Mouse (Mus musculus): ENCODE data around the gene Prickle2. TPM values are rescaled to one million over a fixed set of nuclear protein-coding genes. Genes with fewer than 3 reads are reported as not detected.

Gene Prickle2
- 1.3 and 1.7 TPM in 2 replicates for polyA plus RNA-seq (2014; fragmentation: Nextera tagmentation; extraction: Ambion mirVana)

GRCm38 (mm10) chr6:92706145-92706466 lies at the start of gene Prickle2:
Gene Prickle2, minus strand, starts transcription at chr6:92706155.
- Histone ChIP-seq H3K4me1 (replicated peaks; ENCODE audit: control insufficient read depth, insufficient read depth, low read length) (no peaks in the 10 kb centered on the region; the same call in 1 of the 2 replicates), H3K4me2 (peak within 1 kb of the TSS; percentile 92), H3K9ac (ENCODE audit: low read depth, low read length) (0 out of 2 replicates have a peak within 1 kb of the TSS, but pooled peaks have one; percentile 37), H3K4me3 (ENCODE audit: low read depth, low read length) (peak within 1 kb of the TSS; percentile 61), H3K27me3 (replicated peaks; ENCODE audit: control insufficient read depth, insufficient read depth, low read length) (peaks cover 17% of the 10 kb centered on the region), H3K36me3 (ENCODE audit: control insufficient read depth, insufficient read depth, low read length) (no peaks in the 10 kb centered on the region), H3K9me3 (ENCODE audit: control insufficient read depth, low read length) (no peaks in the 10 kb centered on the region), H3K27ac (ENCODE audit: low read depth, low read length) (no peak within 1 kb of the TSS)
- DNase-seq (ENCODE audit: low spot score) (peak; percentile 64), ATAC-seq (replicated peaks; ENCODE audit: low FRiP score) (peak; percentile 73)
- WGBS: under 1% methylated on average over 24 of the region's 24 CpGs

GRCm38 (mm10) chr6:92752737-92753136 lies 46.8 kb upstream of the Prickle2 start:
- Histone ChIP-seq H3K4me3 (ENCODE audit: low read depth, low read length) (no peak overlapping the region), H3K4me2 (no peak overlapping the region), H3K36me3 (ENCODE audit: control insufficient read depth, insufficient read depth, low read length) (no peaks in the 10 kb centered on the region), H3K27ac (ENCODE audit: low read depth, low read length) (no peak overlapping the region), H3K27me3 (replicated peaks; ENCODE audit: control insufficient read depth, insufficient read depth, low read length) (no peaks in the 10 kb centered on the region), H3K4me1 (replicated peaks; ENCODE audit: control insufficient read depth, insufficient read depth, low read length) (no peaks in the 10 kb centered on the region), H3K9ac (ENCODE audit: low read depth, low read length) (no peak overlapping the region), H3K9me3 (ENCODE audit: control insufficient read depth, low read length) (no peaks in the 10 kb centered on the region)
- ATAC-seq (replicated peaks; ENCODE audit: low FRiP score) (no peak), DNase-seq (ENCODE audit: low spot score) (no peak)
- 83% methylated on average over 2 of the region's 2 CpGs for whole genome bisulfite sequencing

- Histone ChIP-seq H3K9me3 (ENCODE audit: control insufficient read depth, low read length) (no peaks in the 10 kb centered on the region), H3K36me3 (ENCODE audit: control insufficient read depth, insufficient read depth, low read length) (no peaks in the 10 kb centered on the region), H3K4me3 (ENCODE audit: low read depth, low read length) (no peak overlapping the region), H3K4me2 (no peak overlapping the region), H3K27ac (ENCODE audit: low read depth, low read length) (no peak overlapping the region), H3K9ac (ENCODE audit: low read depth, low read length) (no peak overlapping the region), H3K4me1 (replicated peaks; ENCODE audit: control insufficient read depth, insufficient read depth, low read length) (no peaks in the 10 kb centered on the region), H3K27me3 (replicated peaks; ENCODE audit: control insufficient read depth, insufficient read depth, low read length) (no peaks in the 10 kb centered on the region)
- ATAC-seq (replicated peaks; ENCODE audit: low FRiP score) (no peak), DNase-seq (ENCODE audit: low spot score) (no peak)
- WGBS: 54% methylated on average over 4 of the region's 4 CpGs
These were observed 43.5 kb upstream of the Prickle2 start for GRCm38 (mm10) chr6:92749420-92749819.

DNA sequence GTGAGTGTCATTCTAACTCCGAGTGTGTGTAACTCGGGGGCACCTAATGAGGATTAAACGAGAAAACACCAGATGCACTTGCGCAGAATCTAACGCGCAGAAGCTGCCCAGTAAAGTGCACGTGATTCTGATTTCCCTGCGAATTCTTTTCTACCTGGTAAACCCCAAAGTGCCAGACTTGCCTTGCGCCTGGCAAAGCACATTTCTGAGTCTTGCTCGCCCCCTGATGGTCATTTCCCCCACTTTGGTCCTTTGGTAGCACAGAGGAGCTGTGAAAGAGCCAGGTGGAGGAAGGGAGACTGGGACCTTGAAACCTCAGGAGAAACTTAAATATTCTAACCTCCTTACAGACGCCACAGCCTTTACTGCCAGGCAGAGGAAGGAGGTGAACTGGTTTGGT lies 37.6 kb upstream of the Prickle2 start:
- no peak overlapping the region for H3K9ac ChIP-seq (ENCODE audit: low read depth, low read length)
- no peaks in the 10 kb centered on the region for H3K27me3 ChIP-seq (replicated peaks; ENCODE audit: control insufficient read depth, insufficient read depth, low read length)
- H3K4me2 ChIP-seq: no peak overlapping the region
- no peak overlapping the region for H3K4me3 ChIP-seq (ENCODE audit: low read depth, low read length)
- no peak overlapping the region for H3K27ac ChIP-seq (ENCODE audit: low read depth, low read length)
- no peaks in the 10 kb centered on the region for H3K36me3 ChIP-seq (ENCODE audit: control insufficient read depth, insufficient read depth, low read length)
- 21% methylated on average over 11 of the region's 11 CpGs for WGBS
- ATAC-seq (replicated peaks; ENCODE audit: low FRiP score) (no peak), DNase-seq (ENCODE audit: low spot score) (no peak)
- H3K9me3 ChIP-seq (ENCODE audit: control insufficient read depth, low read length): no peaks in the 10 kb centered on the region
- no peaks in the 10 kb centered on the region for H3K4me1 ChIP-seq (replicated peaks; ENCODE audit: control insufficient read depth, insufficient read depth, low read length)

DNA sequence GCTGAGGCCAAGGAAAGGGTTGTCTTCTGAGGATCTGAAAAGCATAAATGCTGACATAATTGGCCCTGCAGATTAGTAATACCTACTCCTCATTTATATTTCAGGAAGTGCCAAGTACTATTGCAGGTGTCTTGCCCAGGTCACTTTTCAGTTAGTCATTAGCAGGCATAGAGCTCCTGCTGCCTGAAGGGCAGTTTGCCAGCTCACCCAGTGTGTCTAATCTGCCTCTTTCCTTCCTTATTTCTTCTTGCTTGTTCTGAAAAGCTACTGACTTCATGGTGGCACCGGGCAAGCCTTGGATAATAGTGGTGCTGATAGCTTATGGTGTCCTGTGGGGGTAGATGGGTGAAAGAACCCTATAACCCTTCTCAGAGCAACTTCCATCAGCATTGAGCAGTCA lies 31.2 kb upstream of the Prickle2 start:
- Histone ChIP-seq H3K36me3 (ENCODE audit: control insufficient read depth, insufficient read depth, low read length) (no peaks in the 10 kb centered on the region), H3K4me2 (no peak overlapping the region), H3K4me3 (ENCODE audit: low read depth, low read length) (no peak overlapping the region), H3K27ac (ENCODE audit: low read depth, low read length) (no peak overlapping the region), H3K9ac (ENCODE audit: low read depth, low read length) (no peak overlapping the region), H3K9me3 (ENCODE audit: control insufficient read depth, low read length) (no peaks in the 10 kb centered on the region), H3K27me3 (replicated peaks; ENCODE audit: control insufficient read depth, insufficient read depth, low read length) (no peaks in the 10 kb centered on the region), H3K4me1 (replicated peaks; ENCODE audit: control insufficient read depth, insufficient read depth, low read length) (no peaks in the 10 kb centered on the region)
- ATAC-seq (replicated peaks; ENCODE audit: low FRiP score): no peak
- WGBS: 83% methylated on average over 1 of the region's 1 CpGs
- no peak for DNase-seq (ENCODE audit: low spot score)

DNA sequence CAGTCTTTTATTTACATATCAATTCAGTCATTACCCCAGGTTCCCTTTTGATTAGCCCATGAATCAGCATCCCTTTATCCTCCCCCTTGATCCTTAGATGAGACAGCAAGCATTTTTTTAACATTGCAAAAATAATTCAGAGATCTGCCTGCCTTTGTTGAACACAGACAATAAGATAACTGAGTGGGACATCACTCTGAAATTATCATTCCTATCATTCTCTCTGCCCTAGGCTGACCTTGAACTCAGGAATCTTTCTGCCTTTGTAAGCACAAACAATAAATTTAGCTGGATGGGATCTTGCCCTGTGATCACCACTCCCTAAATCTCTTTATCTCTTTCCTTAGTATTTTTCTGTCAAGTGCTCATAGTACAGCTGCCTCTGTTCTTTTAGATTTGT lies 27.7 kb upstream of the Prickle2 start:
- Histone ChIP-seq H3K4me1 (replicated peaks; ENCODE audit: control insufficient read depth, insufficient read depth, low read length) (no peaks in the 10 kb centered on the region), H3K9me3 (ENCODE audit: control insufficient read depth, low read length) (no peaks in the 10 kb centered on the region), H3K4me3 (ENCODE audit: low read depth, low read length) (no peak overlapping the region), H3K4me2 (no peak overlapping the region), H3K9ac (ENCODE audit: low read depth, low read length) (no peak overlapping the region), H3K27me3 (replicated peaks; ENCODE audit: control insufficient read depth, insufficient read depth, low read length) (no peaks in the 10 kb centered on the region), H3K36me3 (ENCODE audit: control insufficient read depth, insufficient read depth, low read length) (no peaks in the 10 kb centered on the region), H3K27ac (ENCODE audit: low read depth, low read length) (no peak overlapping the region)
- no peak for DNase-seq (ENCODE audit: low spot score)
- no peak for ATAC-seq (replicated peaks; ENCODE audit: low FRiP score)

GRCm38 (mm10) chr6:92728514-92728913 lies 22.6 kb upstream of the Prickle2 start:
- no peak overlapping the region for H3K9ac ChIP-seq (ENCODE audit: low read depth, low read length)
- no peak overlapping the region for H3K27ac ChIP-seq (ENCODE audit: low read depth, low read length)
- DNase-seq (ENCODE audit: low spot score) (no peak), ATAC-seq (replicated peaks; ENCODE audit: low FRiP score) (no peak)
- H3K4me3 ChIP-seq (ENCODE audit: low read depth, low read length): no peak overlapping the region
- no peaks in the 10 kb centered on the region for H3K4me1 ChIP-seq (replicated peaks; ENCODE audit: control insufficient read depth, insufficient read depth, low read length)
- no peak overlapping the region; the same call in 1 of the 2 replicates for H3K4me2 ChIP-seq
- 46% methylated on average over 7 of the region's 7 CpGs for WGBS
- H3K9me3 ChIP-seq (ENCODE audit: control insufficient read depth, low read length): no peaks in the 10 kb centered on the region
- H3K27me3 ChIP-seq (replicated peaks; ENCODE audit: control insufficient read depth, insufficient read depth, low read length): no peaks in the 10 kb centered on the region
- no peaks in the 10 kb centered on the region for H3K36me3 ChIP-seq (ENCODE audit: control insufficient read depth, insufficient read depth, low read length)

DNA sequence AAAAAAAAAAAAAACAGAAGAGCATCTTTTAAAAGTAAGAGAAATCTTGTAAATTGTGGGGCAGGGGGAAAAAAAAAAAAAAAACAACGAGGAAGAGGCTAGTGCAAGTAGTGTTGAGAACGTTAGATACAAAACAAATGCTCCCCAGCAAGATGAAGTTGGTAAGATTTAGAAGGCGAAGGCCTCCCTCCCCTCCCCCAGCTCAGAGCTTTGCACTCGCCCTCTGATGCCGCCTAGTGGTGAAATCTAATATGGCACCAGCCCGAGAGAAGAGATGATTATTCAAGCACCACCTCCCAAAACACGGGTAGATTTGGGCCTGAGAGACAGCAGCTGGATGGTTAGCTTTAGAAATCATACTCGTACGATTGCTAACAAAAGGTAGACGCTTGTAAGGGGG lies 22.1 kb upstream of the Prickle2 start:
- Histone ChIP-seq H3K4me3 (ENCODE audit: low read depth, low read length) (no peak overlapping the region), H3K4me1 (replicated peaks; ENCODE audit: control insufficient read depth, insufficient read depth, low read length) (no peaks in the 10 kb centered on the region), H3K9me3 (ENCODE audit: control insufficient read depth, low read length) (no peaks in the 10 kb centered on the region), H3K27ac (ENCODE audit: low read depth, low read length) (no peak overlapping the region), H3K36me3 (ENCODE audit: control insufficient read depth, insufficient read depth, low read length) (no peaks in the 10 kb centered on the region), H3K9ac (ENCODE audit: low read depth, low read length) (no peak overlapping the region), H3K4me2 (no peak overlapping the region; the same call in 1 of the 2 replicates), H3K27me3 (replicated peaks; ENCODE audit: control insufficient read depth, insufficient read depth, low read length) (no peaks in the 10 kb centered on the region)
- WGBS: 4% methylated on average over 10 of the region's 10 CpGs
- no peak for ATAC-seq (replicated peaks; ENCODE audit: low FRiP score)
- peak; percentile 75 for DNase-seq (ENCODE audit: low spot score)

DNA sequence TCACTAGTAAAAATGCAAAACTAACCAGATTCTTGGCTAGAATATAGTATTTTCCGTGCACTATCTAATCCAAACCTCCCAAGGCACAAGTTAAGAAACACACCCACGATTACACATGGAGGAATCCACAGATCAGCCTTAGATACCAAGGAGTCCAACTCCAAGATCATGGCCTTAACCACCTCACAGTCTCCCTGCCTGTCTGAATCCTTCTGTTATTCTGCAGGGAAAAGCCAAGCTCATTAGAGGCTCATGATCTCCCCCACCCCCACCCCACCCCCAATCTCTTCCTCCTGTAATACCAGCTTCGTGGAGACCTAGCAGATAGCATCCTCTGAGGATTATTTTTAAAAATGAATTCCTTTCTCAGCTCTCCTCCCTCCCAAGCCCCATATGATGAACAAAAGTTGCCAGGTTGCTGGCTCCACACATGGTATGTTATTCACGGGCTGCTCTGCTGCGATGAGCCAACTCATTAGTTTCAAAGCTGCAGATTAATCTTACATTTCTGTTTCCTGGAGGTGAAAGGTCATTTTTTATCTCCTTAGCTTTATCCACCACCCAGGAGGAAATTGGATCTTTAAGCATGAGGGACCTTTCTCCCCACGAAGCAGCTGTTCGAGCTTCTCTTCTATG lies 21.5 kb upstream of the Prickle2 start:
- DNase-seq (ENCODE audit: low spot score): no peak

More for the DNA sequence above, 21.5 kb upstream of the Prickle2 start:
- Histone ChIP-seq H3K4me2 (no peak overlapping the region), H3K4me3 (ENCODE audit: low read depth, low read length) (no peak overlapping the region), H3K9ac (ENCODE audit: low read depth, low read length) (no peak overlapping the region), H3K27me3 (replicated peaks; ENCODE audit: control insufficient read depth, insufficient read depth, low read length) (no peaks in the 10 kb centered on the region), H3K27ac (ENCODE audit: low read depth, low read length) (no peak overlapping the region), H3K9me3 (ENCODE audit: control insufficient read depth, low read length) (no peaks in the 10 kb centered on the region), H3K36me3 (ENCODE audit: control insufficient read depth, insufficient read depth, low read length) (no peaks in the 10 kb centered on the region), H3K4me1 (replicated peaks; ENCODE audit: control insufficient read depth, insufficient read depth, low read length) (no peaks in the 10 kb centered on the region)
- ATAC-seq (replicated peaks; ENCODE audit: low FRiP score): no peak
- WGBS: 20% methylated on average over 7 of the region's 7 CpGs

Measured in liver, embryonic 11.5 days (tissue).